Mouse (Mus musculus) left cerebral cortex, adult 9 months (tissue): ENCODE results near the gene Cnrip1.

Source experiments
- DNase-seq, 2 experiments: peaks; one replicate each; pipeline ENCODE4 v3.0.0; 2022; ENCODE audit warnings: low spot score in 2 of 2

Gene Cnrip1

GRCm38 (mm10) chr11:17107359-17107758 lies 56.0 kb downstream of the Cnrip1 start:
- no peak for DNase-seq

- no peak for DNase-seq
Measured at GRCm38 (mm10) chr11:17112419-17113090, 61.2 kb downstream of the Cnrip1 start.

- DNase-seq = no peak
Measured at GRCm38 (mm10) chr11:17126418-17126817, 75.0 kb downstream of the Cnrip1 start.
